Mouse (Mus musculus) hindbrain, embryonic 16.5 days (tissue): ENCODE results near the gene C130060K24Rik. TPM values are rescaled to one million over a fixed set of nuclear protein-coding genes. Genes with fewer than 3 reads are reported as not detected.

Experiments used
- ATAC-seq: fragments of 200-750 bp; cut with Nextera tagmentation; 2 replicates; pipeline ENCODE4 v1.8.0; 2017; ENCODE audit warnings: moderate TSS enrichment, moderate library complexity
- H3K27ac ChIP-seq: fragments of 300-500 bp; sonication (generic); 2 replicates; pipeline ENCODE4 v1.5.1; 2014; ENCODE audit warnings: low read depth, mild to moderate bottlenecking, control low read depth, low read length, moderate library complexity
- H3K27me3 ChIP-seq: fragments of 300-500 bp; sonication (generic); replicated peaks from 2 replicates; pipeline ENCODE4 v1.6.1; 2014; ENCODE audit warnings: low read length; ENCODE audit not compliant: control insufficient read depth, insufficient read depth
- H3K36me3 ChIP-seq: fragments of 300-500 bp; sonication (generic); 2 replicates; pipeline ENCODE4 v1.6.1; 2014; ENCODE audit warnings: mild to moderate bottlenecking, low read length, moderate library complexity, mixed read lengths; ENCODE audit not compliant: control insufficient read depth, insufficient read depth
- H3K4me1 ChIP-seq: fragments of 300-500 bp; sonication (generic); 2 replicates; pipeline ENCODE4 v1.6.1; 2014; ENCODE audit warnings: low read depth, low read length; ENCODE audit not compliant: control insufficient read depth, insufficient read depth
- H3K4me2 ChIP-seq: fragments of 300-500 bp; sonication (generic); 2 replicates; pipeline ENCODE4 v1.6.1; 2014; ENCODE audit warnings: mild to moderate bottlenecking, low read length, control low read depth, moderate library complexity
- H3K4me3 ChIP-seq: fragments of 300-500 bp; sonication (generic); 2 replicates; pipeline ENCODE4 v1.5.1; 2014; ENCODE audit warnings: mild to moderate bottlenecking, low read length, control low read depth, moderate library complexity
- H3K9ac ChIP-seq: fragments of 300-500 bp; sonication (generic); 2 replicates; pipeline ENCODE4 v1.6.1; 2014; ENCODE audit warnings: low read depth, mild to moderate bottlenecking, control low read depth, low read length, moderate library complexity
- H3K9me3 ChIP-seq: fragments of 300-500 bp; sonication (generic); 2 replicates; pipeline ENCODE4 v1.6.1; 2014; ENCODE audit warnings: mild to moderate bottlenecking, low read length, moderate library complexity; ENCODE audit not compliant: control insufficient read depth
- WGBS: fragments of 180-500 bp; shearing (Covaris S2); extraction: QIAGEN DNeasy Blood & Tissue Kit; methylation state at CpG from one replicate; pipeline ENCODE4 v1.1.7; 2014; 5-methylcytosine and 5-hydroxymethylcytosine counted together
- polyA plus RNA-seq: library from polyadenylated mRNA; unstranded; fragments of >200 nt; fragmentation: Nextera tagmentation; extraction: Ambion mirVana; gene quantifications from 2 replicates; pipeline ENCODE4 v1.2.1, GENCODE M21; 2015

The C130060K24Rik gene
- polyA plus RNA-seq, 1 experiment from 2014 or later: 2.3 TPM

DNA sequence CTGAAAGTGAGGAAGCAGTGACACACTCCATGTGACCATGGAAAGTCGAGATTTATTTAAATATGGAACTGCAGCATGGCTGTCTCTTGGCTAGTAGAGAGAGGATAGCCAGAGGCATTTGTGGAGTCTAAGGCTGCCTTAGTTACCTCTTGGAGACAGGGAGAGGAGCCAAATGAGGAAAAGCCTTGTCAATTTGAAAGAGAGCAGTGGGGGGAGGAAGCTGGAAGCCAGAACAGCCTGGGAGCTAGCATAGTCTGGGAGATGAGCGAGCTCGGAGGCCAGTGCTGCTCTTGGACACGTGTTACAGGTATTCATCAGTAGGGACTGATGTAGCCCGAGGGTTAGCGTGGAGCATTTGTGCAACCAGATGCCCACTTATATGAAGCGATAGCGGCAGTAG is 46.2 kb downstream of the C130060K24Rik start:
- Histone ChIP-seq H3K27ac (no peak overlapping the region), H3K9ac (no peak overlapping the region), H3K9me3 (no peaks in the 10 kb centered on the region), H3K4me3 (no peak overlapping the region), H3K27me3 (no peaks in the 10 kb centered on the region), H3K4me1 (no peaks in the 10 kb centered on the region), H3K4me2 (no peak overlapping the region), H3K36me3 (no peaks in the 10 kb centered on the region)
- peak; percentile 87 for ATAC-seq
- 65% methylated on average over 8 of the region's 8 CpGs for WGBS

DNA sequence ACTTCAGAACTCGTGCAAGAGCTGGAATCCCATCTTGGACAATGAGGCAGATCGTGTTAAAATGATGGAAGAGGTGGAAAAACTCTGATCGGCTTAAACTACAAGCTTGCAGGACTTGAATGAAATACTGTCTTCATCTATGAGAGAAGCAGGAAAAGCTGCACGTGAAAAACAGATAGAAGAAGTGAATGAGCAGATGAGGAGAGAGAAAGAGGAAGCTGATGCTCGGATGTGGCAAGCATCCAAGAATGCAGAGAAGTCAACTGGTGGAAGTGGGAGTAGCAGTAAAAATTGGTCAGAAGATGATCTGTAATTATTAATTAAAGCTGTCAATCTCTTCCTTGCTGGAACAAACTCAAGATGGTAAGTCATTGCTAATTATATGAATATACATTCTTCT is 52.3 kb downstream of the C130060K24Rik start:
- H3K9ac ChIP-seq: no peak overlapping the region
- no peaks in the 10 kb centered on the region for H3K27me3 ChIP-seq
- no peaks in the 10 kb centered on the region for H3K9me3 ChIP-seq
- H3K4me2 ChIP-seq: no peak overlapping the region
- 87% methylated on average over 5 of the region's 5 CpGs for WGBS
- H3K36me3 ChIP-seq: no peaks in the 10 kb centered on the region
- no peak overlapping the region for H3K4me3 ChIP-seq
- no peaks in the 10 kb centered on the region for H3K4me1 ChIP-seq
- no peak overlapping the region for H3K27ac ChIP-seq
- ATAC-seq: no peak

DNA sequence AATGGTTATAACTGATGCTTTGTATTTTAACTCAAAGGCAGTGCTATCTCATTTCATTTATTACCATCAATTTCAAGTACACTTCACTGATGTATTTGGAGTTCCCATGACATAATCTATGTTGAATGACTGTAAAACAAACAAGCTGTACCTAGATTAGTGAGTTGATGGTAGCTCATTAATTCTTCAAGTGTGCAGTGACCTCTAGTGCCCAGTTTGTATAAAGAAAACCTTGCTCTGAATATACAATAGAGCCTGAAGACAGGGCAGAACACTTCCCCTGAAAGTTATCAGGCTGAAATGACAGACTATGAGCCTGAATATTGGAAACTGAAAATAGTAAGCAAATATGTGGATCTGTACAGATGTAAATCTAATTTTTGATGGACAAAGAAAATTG is 72.6 kb downstream of the C130060K24Rik start:
- no peak overlapping the region for H3K4me3 ChIP-seq
- no peak overlapping the region for H3K4me2 ChIP-seq
- peak; percentile 89 for ATAC-seq
- H3K9ac ChIP-seq: no peak overlapping the region
- no peaks in the 10 kb centered on the region for H3K27me3 ChIP-seq
- no peaks in the 10 kb centered on the region for H3K36me3 ChIP-seq
- no peak overlapping the region for H3K27ac ChIP-seq
- H3K9me3 ChIP-seq: no peaks in the 10 kb centered on the region
- no peaks in the 10 kb centered on the region for H3K4me1 ChIP-seq

DNA sequence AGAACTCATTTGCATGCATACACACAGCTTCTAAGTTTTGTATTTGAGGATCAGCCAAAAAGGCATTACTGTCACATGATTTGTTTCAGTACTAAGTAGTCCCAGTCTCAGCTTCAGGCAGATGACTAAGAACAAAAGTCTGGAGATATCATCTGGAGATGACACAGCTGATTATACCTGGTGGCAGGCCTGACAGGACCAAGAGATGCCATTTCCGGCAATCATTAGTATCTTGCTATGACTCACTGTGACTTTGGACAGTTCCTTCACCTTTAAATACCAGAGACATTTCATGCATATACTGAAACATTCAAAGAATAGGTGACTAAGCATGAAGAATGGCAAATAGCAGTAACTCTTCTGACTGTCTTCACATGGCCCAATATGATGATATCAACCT is 84.4 kb downstream of the C130060K24Rik start:
- Histone ChIP-seq H3K27ac (no peak overlapping the region), H3K4me1 (no peaks in the 10 kb centered on the region), H3K36me3 (no peaks in the 10 kb centered on the region), H3K4me3 (no peak overlapping the region), H3K9ac (no peak overlapping the region), H3K9me3 (no peaks in the 10 kb centered on the region), H3K27me3 (no peaks in the 10 kb centered on the region), H3K4me2 (no peak overlapping the region)
- 95% methylated on average over 1 of the region's 1 CpGs for WGBS
- no peak for ATAC-seq

DNA sequence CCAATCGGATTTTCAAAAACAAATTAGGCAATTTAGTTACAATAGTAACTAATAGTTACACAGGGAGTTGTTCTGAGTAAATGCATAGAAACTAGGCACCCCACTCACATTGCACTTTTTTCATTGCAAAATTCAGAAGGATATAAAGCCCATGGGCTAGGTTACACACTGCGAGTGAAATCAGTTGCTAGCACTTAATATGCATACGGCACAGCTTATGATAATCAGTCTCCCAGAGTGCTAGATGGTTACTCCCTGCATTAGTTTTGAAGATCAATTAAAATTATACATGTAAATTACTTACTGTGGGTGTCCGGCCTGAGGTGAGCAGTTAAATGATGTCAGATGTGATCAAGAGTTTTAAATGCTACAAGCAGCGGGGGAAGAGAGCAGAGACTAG is 89.4 kb downstream of the C130060K24Rik start:
- no peak overlapping the region for H3K4me2 ChIP-seq
- 61% methylated on average over 5 of the region's 5 CpGs for WGBS
- H3K4me1 ChIP-seq: no peaks in the 10 kb centered on the region
- H3K4me3 ChIP-seq: no peak overlapping the region
- ATAC-seq: peak; percentile 72
- H3K9ac ChIP-seq: no peak overlapping the region
- H3K27ac ChIP-seq: no peak overlapping the region
- H3K36me3 ChIP-seq: no peaks in the 10 kb centered on the region
- no peaks in the 10 kb centered on the region for H3K27me3 ChIP-seq
- H3K9me3 ChIP-seq: no peaks in the 10 kb centered on the region

DNA sequence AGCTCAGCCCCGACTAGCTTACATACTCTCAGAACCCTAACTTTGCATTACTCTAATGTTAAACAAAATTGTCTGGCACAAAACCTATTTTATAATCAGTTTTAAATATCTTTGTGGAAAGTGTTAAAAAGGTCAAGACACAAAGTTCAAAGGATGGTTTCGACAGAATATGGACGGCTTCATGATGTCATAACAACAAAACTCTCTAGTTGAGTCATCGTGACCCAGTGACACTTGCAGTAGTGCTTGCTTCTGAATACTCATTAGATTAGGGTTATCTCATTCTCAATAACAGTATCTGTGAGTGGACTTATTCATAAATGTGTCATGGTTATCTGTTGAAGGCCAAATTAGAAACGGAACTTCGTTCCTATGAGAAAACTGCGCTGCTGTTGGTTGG is 91.5 kb downstream of the C130060K24Rik start:
- Histone ChIP-seq H3K4me2 (no peak overlapping the region), H3K9me3 (no peaks in the 10 kb centered on the region), H3K36me3 (no peaks in the 10 kb centered on the region), H3K4me3 (no peak overlapping the region), H3K27ac (no peak overlapping the region), H3K9ac (no peak overlapping the region), H3K27me3 (no peaks in the 10 kb centered on the region), H3K4me1 (no peaks in the 10 kb centered on the region)
- ATAC-seq: no peak
- 96% methylated on average over 7 of the region's 7 CpGs for WGBS

DNA sequence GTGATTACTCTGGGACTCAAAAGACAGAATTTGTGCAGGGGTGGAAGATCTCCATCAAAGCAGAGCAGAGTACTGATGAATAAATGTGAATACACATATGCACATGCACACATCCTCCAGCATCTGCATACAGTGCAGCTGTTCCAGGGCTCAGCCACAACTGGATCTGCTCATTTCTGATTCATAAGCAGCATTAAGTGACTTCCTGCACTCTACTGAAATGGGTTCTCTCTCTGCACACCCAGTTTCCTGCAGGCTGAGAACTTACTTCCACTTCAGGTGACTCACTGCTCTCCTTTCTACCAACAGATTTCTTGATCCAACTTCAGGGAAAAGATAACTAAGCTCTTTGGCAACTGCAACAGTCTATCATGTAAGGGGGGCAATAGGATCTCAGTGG is 117.9 kb downstream of the C130060K24Rik start:
- Histone ChIP-seq H3K9ac (no peak overlapping the region), H3K4me1 (no peaks in the 10 kb centered on the region), H3K36me3 (no peaks in the 10 kb centered on the region), H3K9me3 (no peaks in the 10 kb centered on the region), H3K27ac (no peak overlapping the region), H3K4me2 (no peak overlapping the region), H3K27me3 (no peaks in the 10 kb centered on the region), H3K4me3 (no peak overlapping the region)
- ATAC-seq: no peak

Other genes starting within 250 kb of the C130060K24Rik start
- gene Hpgds, start 236.2 kb upstream of the C130060K24Rik start, polyA plus RNA-seq: 3.9 and 4.6 TPM in 2 replicates
- not detected in 2 replicates for gene Tnip3, start 144.2 kb downstream of the C130060K24Rik start, polyA plus RNA-seq